Mouse (Mus musculus): ENCODE results near the gene Alk.

Alk gene

GRCm38 (mm10) chr17:71980518-71981145 is 623.8 kb downstream of the Alk start:
- no peak for DNase-seq (ENCODE audit: low read depth, low spot score)

GRCm38 (mm10) chr17:71979137-71979536 is 625.3 kb downstream of the Alk start:
- no peak for DNase-seq (ENCODE audit: low read depth, low spot score)

- DNase-seq (ENCODE audit: low read depth, low spot score), result no peak
These were observed 627.8 kb downstream of the Alk start for GRCm38 (mm10) chr17:71976661-71977060.

- no peak for DNase-seq (ENCODE audit: low read depth, low spot score)
These were observed 630.7 kb downstream of the Alk start for GRCm38 (mm10) chr17:71973704-71974103.

GRCm38 (mm10) chr17:71967356-71967755 is 637.1 kb downstream of the Alk start:
- DNase-seq (ENCODE audit: low read depth, low spot score), result no peak

GRCm38 (mm10) chr17:71965733-71966606 is 638.5 kb downstream of the Alk start:
- peak; percentile 43 for DNase-seq (ENCODE audit: low read depth, low spot score)

GRCm38 (mm10) chr17:71964610-71965009 is 639.8 kb downstream of the Alk start:
- DNase-seq (ENCODE audit: low read depth, low spot score), result no peak

- no peak for DNase-seq (ENCODE audit: low read depth, low spot score)
These were observed 641.7 kb downstream of the Alk start for GRCm38 (mm10) chr17:71962746-71963145.

- no peak for DNase-seq (ENCODE audit: low read depth, low spot score)
These were observed 649.4 kb downstream of the Alk start for GRCm38 (mm10) chr17:71955011-71955410.

GRCm38 (mm10) chr17:71954217-71954844 is 650.1 kb downstream of the Alk start:
- DNase-seq (ENCODE audit: low read depth, low spot score), result no peak

GRCm38 (mm10) chr17:71950968-71951367 is 653.5 kb downstream of the Alk start:
- DNase-seq (ENCODE audit: low read depth, low spot score), result no peak

- no peak for DNase-seq (ENCODE audit: low read depth, low spot score)
These were observed 655.7 kb downstream of the Alk start for GRCm38 (mm10) chr17:71948687-71949086.

GRCm38 (mm10) chr17:71947452-71947851 is 657.0 kb downstream of the Alk start:
- peak; percentile 82 for DNase-seq (ENCODE audit: low read depth, low spot score)

- no peak for DNase-seq (ENCODE audit: low read depth, low spot score)
These were observed 660.4 kb downstream of the Alk start for GRCm38 (mm10) chr17:71944020-71944419.

GRCm38 (mm10) chr17:71942052-71942451 is 662.4 kb downstream of the Alk start:
- no peak for DNase-seq (ENCODE audit: low read depth, low spot score)

- no peak for DNase-seq (ENCODE audit: low read depth, low spot score)
These were observed 663.0 kb downstream of the Alk start for GRCm38 (mm10) chr17:71941436-71941835.

GRCm38 (mm10) chr17:71936681-71937080 is 667.7 kb downstream of the Alk start:
- no peak for DNase-seq (ENCODE audit: low read depth, low spot score)

- no peak for DNase-seq (ENCODE audit: low read depth, low spot score)
These were observed 668.6 kb downstream of the Alk start for GRCm38 (mm10) chr17:71935837-71936236.

GRCm38 (mm10) chr17:71935336-71935735 is 669.1 kb downstream of the Alk start:
- DNase-seq (ENCODE audit: low read depth, low spot score), result no peak

- no peak for DNase-seq (ENCODE audit: low read depth, low spot score)
These were observed 689.5 kb downstream of the Alk start for GRCm38 (mm10) chr17:71914941-71915340.

- DNase-seq (ENCODE audit: low read depth, low spot score), result no peak
These were observed 689.9 kb downstream of the Alk start for GRCm38 (mm10) chr17:71914541-71914940.

- no peak for DNase-seq (ENCODE audit: low read depth, low spot score)
These were observed 691.2 kb downstream of the Alk start for GRCm38 (mm10) chr17:71913188-71913587.

GRCm38 (mm10) chr17:71909107-71909506 is 695.3 kb downstream of the Alk start:
- no peak for DNase-seq (ENCODE audit: low read depth, low spot score)

Measured in retina, adult 2 months (tissue).